Mouse (Mus musculus) layer of hippocampus, postnatal 36 days (tissue): ENCODE results near the gene Clk3. TPM values are rescaled to one million over a fixed set of nuclear protein-coding genes. Genes with fewer than 3 reads are reported as not detected.

Source experiments
- DNase-seq, 2 experiments: peaks; one replicate each; pipeline ENCODE4 v3.0.0; 2022
- total RNA-seq, 2 experiments: library from RNA; stranded (reverse); gene quantifications; 2 replicates each; pipeline ENCODE4 v1.2.3; 2021

Clk3 gene
- 10 to 100 TPM; 81.0 to 81.9 TPM for total RNA-seq

GRCm38 (mm10) chr9:57765364-57766351, at the start of gene Clk3:
Gene Clk3, minus strand, starts transcription at chr9:57765860.
- DNase-seq: no peak

- no peak for DNase-seq
Measured at GRCm38 (mm10) chr9:57814866-57815265, 49.2 kb upstream of the Clk3 start.

DNA sequence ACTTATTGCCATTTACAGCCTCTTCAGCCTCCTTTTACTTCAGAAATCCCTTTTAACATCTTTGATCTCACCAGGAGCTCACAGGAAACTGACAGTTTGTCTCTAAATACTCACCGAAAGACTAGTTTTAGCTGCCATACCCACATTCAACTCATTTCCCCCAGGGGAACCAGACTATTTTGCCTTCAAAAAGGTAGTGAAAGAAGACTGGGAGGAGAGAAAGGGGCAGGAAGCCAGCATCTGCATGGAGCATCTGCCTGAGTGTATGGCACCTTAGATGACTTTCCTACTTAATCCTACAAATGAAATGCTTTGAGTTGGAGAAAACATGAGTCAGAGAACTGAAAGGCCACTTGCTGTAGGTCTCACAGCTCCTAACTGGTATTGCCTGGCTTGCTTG, 48.4 kb upstream of the Clk3 start:
- no peak for DNase-seq

GRCm38 (mm10) chr9:57811793-57812733, 46.4 kb upstream of the Clk3 start:
- no peak for DNase-seq

GRCm38 (mm10) chr9:57810691-57811090, 45.0 kb upstream of the Clk3 start:
- DNase-seq: no peak

DNA sequence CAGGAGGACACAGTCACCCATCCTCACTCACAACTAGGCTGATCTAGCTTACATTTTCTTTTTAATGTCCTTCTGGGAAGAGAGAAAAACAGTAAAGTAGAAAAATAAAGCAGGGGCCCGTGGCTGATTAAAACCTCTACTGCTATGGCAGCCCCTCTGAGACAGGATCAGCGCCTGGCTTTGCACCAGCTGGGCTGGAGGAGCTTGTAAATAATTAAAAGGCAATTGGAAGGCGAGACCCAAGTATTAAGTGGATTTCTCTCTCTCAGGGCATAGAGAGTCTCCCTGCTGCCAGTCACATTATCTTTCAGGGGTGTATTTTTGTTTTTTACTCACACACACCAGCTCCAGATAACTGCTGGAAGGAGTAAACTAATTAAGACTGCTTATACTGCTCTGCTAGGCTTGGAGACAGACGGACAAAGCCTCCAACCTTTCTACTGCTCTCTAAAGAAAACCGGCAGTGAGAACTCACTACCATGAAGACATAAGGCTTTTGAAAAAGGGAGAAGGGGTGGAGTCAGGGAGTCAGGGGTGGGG, 43.2 kb upstream of the Clk3 start:
- DNase-seq: no peak

DNA sequence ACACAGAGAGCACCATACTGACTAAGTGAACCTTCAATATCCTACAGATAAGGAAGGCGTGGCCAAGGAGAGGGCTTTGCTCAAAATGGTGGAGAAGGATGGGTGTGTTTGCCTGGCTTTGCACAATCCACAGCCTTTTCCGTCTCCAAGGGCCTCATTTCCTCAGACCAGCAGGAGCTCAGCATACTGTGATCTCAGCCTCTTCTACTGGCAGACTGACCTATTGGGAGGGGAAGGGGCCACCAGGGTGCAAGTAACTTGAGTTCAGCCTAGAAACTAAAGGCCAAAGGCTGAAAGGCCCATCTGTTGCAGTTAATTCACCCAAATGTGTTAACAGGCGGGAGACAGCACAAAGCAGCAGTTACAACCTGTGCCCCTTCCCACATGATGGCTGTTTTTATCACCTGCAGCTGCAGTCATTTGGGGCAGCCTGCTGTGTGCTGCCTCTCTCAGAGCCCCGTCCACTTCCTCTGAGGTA, 41.6 kb upstream of the Clk3 start:
- DNase-seq: no peak

DNA sequence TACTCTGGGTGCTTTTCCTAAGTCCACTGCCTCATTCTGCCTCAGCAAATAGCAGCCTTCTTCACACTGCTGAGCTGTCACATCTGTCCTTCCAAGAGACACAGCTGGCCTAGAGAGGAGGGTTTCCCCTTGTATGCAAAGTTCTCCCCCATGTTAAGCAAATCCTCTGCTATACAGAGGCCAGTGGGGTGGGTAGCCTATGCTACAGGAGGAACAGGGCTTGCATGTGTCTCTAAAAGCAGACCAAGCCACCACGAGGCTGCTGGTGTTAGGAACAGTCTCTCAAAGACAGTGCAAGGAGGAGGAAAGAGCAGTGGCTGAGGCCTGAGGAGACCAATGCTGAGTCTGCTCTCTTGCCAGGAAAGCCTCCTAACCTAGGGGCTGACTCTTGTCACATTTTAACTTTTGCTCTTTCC, 40.4 kb upstream of the Clk3 start:
- DNase-seq: no peak

- DNase-seq: no peak
Measured at GRCm38 (mm10) chr9:57805087-57805737, 39.6 kb upstream of the Clk3 start.

DNA sequence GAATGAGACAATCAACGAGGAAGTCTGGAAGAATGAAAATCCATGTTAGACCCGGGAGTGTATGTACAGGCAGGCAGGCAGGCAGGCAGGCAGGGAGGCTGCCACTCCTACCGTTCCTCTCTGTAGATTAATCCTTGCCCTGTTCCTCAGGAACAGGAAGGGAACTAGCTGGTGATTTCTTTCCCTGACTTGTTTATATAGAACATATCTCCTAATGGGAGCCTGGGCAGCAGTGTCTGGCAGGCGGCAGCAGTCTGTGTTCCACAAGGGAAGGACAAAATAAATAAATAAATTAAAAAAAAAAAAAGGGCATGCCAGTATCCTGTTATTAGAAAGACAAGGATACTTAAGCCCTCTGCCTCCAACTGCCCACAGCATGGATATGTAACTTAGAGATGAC, 38.2 kb upstream of the Clk3 start:
- DNase-seq: no peak

DNA sequence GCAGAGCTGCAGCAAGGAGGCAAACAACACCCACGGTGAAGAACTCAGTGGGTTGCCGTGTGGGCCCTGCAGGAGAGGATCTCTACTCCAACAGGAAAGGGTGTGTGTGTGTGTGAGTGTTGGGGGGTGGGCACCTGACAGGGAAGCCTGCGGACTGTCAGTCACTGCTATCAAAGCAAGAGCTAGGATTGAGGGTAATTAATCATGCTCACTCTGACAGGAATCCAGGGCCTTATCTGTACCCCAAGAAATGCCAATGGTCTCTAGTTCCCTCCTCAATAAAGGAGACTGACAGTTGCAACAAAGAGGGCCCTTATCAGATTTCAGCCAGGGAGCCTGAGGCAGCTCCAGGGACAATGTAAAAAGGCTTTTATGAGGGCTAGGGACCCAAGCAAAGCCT, 37.4 kb upstream of the Clk3 start:
- no peak for DNase-seq

DNA sequence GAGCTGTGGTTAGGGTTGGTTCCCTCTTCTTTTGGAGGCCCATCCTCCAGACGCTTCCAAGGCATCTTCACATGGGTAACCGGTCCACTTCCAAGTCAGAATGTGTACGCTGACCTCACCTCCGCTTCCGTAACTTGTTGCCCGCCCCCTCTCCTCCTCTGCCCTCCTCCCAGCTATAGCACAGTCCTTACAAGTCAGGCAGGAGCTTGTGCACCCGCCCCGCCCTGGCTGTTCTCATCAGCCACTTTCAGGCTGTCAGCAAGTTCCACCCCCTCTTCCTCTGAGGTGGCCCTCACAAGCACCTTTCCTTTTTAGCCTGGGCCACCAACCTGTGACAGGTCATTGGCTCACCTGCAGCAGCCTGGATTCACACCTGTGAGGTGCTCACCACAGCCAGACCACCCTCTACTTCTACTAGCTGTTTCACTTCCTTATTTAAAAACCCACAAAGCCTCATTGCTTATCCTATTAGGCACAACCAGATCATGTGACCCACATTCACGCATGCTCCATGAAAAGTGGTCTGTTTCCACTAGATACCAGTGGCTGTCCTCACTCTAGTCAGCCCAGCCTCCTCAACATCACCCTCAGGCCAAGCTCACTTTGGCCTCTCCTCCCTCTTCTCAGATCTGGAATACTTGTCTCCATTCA, 34.8 kb upstream of the Clk3 start:
- no peak for DNase-seq

DNA sequence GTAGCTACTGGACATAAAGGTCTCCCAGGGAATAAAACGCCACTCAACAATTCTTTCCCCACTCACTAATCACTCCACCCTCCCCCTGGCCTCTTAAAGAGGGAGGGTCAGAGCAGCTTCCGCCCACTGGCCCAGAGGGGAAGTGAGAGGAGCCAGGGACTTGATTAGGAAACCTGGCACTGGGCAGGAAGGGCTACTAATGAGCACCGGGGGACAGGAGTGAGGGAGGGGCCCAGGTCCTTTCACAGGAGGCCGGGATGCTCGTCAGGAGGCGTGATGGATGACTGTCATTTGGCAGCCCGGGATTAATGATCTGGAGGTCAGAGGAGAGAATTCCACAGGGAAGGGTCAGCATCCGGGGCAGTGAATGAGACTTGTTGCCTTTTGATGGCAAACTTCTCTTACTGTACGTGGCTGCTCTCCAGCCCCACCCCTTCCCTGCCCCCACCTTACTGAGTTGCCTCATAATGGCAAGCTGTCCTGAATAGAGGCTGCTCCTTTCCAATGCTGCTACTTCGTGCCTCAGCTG, 33.1 kb upstream of the Clk3 start:
- DNase-seq: no peak

DNA sequence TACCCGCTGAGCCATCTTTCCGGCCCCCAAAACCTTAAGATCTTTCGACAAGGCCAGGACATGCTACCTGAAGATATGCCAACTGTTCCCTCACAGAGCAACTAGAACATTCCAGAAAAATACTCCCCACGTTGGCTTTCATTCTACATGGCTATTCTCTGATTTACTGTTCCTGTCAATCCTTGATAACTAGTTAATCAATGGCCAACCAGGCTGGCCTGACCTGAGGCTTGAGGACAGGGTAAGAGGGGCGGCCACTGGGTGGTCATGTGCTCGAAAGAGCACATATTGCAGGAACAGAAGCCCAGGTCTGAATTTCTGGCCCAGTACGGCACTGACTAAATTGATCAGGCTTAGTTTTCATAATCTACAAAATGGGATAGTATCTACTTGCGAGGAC, 31.8 kb upstream of the Clk3 start:
- DNase-seq: no peak

DNA sequence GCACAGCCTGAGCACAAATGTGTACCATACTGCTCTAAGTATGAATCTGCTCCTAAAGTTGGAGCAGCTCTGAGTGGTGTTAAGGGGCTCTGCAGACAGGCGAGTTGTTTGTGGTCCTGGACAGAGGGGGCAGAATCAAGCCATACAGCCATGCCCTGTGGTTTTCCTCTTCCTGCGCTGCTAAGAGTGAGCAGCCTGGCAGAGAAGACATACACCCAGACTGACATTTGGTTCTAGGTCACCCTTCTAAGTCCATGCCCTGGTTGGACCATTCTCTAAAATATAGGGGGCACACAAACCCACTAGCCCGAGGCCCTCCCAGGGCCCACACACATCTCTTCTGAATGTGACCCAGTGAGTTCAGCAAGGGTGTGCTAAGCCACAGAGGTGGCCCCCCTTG, 24.1 kb upstream of the Clk3 start:
- no peak for DNase-seq

DNA sequence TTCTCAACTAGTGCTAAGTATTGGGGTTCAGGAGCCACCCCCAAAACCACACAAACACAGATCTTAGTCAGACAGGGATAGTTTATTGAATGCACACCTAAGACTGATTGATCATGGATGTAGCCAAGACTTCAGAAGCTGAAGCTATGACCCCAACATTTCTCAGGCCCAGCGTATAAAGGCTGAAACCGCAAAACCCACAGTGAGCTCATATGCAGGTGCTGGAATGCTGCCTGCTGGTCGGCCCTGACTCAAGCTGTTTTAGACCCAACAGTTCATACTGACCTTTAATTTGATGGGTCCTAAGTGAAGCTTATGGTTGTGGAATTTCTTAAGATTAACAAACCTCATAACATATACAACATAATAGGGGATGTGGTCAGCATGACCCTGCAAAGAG, 17.0 kb upstream of the Clk3 start:
- no peak for DNase-seq

- DNase-seq: no peak
Measured at GRCm38 (mm10) chr9:57775736-57776135, 10.1 kb upstream of the Clk3 start.

- DNase-seq: no peak
Measured at GRCm38 (mm10) chr9:57775026-57775425, 9.4 kb upstream of the Clk3 start.

GRCm38 (mm10) chr9:57774168-57774567, 8.5 kb upstream of the Clk3 start:
- DNase-seq: no peak

GRCm38 (mm10) chr9:57773754-57774153, 8.1 kb upstream of the Clk3 start:
- no peak for DNase-seq

DNA sequence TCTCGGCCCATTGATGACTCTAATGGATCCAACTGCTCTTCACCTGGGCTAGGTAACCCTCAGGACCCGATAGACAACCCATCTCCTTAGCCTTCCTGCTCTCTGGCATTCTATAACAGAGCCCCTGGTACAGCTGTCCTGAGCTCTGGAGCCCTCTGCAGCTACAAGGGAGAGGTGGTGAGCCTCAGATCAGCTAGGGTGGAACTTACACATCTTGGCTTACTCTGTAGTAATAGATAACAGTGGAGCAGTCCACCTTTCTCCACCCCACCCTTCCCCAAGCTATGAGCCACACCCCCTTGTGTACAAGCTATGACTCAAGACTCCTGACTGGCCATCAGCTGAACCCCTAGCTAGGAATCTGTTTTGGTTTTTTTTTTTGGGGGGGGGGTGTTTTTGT, 5.2 kb upstream of the Clk3 start:
- DNase-seq: no peak
